Mouse (Mus musculus) lung, embryonic 14.5 days (tissue): Measurements from ENCODE around the gene Blvrb. TPM values are rescaled to one million over a fixed set of nuclear protein-coding genes. Genes with fewer than 3 reads are reported as not detected.

Experiments
- ATAC-seq: fragments of 200-750 bp; cut with Nextera tagmentation; 2 replicates; pipeline ENCODE4 v1.8.0; 2017; ENCODE audit warnings: mild to moderate bottlenecking, moderate TSS enrichment, moderate library complexity; ENCODE audit not compliant: insufficient read depth
- DNase-seq: peaks from one replicate; pipeline ENCODE4 v3.0.0-alpha.2; 2015
- H3K27ac ChIP-seq: fragments of 300-500 bp; sonication (generic); 2 replicates; pipeline ENCODE4 v1.5.1; 2014; ENCODE audit warnings: low read depth, mild to moderate bottlenecking, moderate library complexity
- H3K27me3 ChIP-seq: fragments of 300-500 bp; sonication (generic); 2 replicates; pipeline ENCODE4 v1.6.1; 2014; ENCODE audit warnings: low read length, control low read depth; ENCODE audit not compliant: insufficient read depth
- H3K36me3 ChIP-seq: fragments of 300-500 bp; sonication (generic); 2 replicates; pipeline ENCODE4 v1.6.1; 2014; ENCODE audit warnings: control low read depth; ENCODE audit not compliant: insufficient read depth
- H3K4me1 ChIP-seq: fragments of 300-500 bp; sonication (generic); 2 replicates; pipeline ENCODE4 v1.6.1; 2014; ENCODE audit warnings: antibody characterized with exemption, control low read depth; ENCODE audit not compliant: insufficient read depth
- H3K4me2 ChIP-seq: fragments of 300-500 bp; sonication (generic); 2 replicates; pipeline ENCODE4 v1.6.1; 2014; ENCODE audit warnings: mild to moderate bottlenecking
- H3K4me3 ChIP-seq: fragments of 300-500 bp; sonication (generic); 2 replicates; pipeline ENCODE4 v1.5.1; 2014; ENCODE audit warnings: low read depth, low read length
- H3K9ac ChIP-seq: fragments of 300-500 bp; sonication (generic); 2 replicates; pipeline ENCODE4 v1.6.1; 2014
- H3K9me3 ChIP-seq: fragments of 300-500 bp; sonication (generic); 2 replicates; pipeline ENCODE4 v1.6.1; 2016; ENCODE audit warnings: low read depth, low read length, control low read depth
- CTCF ChIP-seq: IDR thresholded peaks from 2 replicates; pipeline ENCODE4 v1.5.1; 2016; ENCODE audit warnings: antibody characterized with exemption, low read depth
- WGBS: fragments of 180-500 bp; shearing (Covaris S2); extraction: QIAGEN DNeasy Blood & Tissue Kit; methylation state at CpG from one replicate; pipeline ENCODE4 v1.1.7; 2014; 5-methylcytosine and 5-hydroxymethylcytosine counted together
- polyA plus RNA-seq: library from polyadenylated mRNA; unstranded; fragments of >200 nt; fragmentation: Nextera tagmentation; extraction: Ambion mirVana; gene quantifications from 2 replicates; pipeline ENCODE4 v1.2.1, GENCODE M21; 2014

Gene Blvrb
- polyA plus RNA-seq, 1 experiment from 2014 or later = 56.0 TPM

- Histone ChIP-seq H3K4me3 (no peak overlapping the region), H3K9ac (no peak overlapping the region), H3K36me3 (no peaks in the 10 kb centered on the region), H3K27me3 (no peaks in the 10 kb centered on the region), H3K9me3 (no peaks in the 10 kb centered on the region), H3K4me2 (no peak overlapping the region), H3K4me1 (peaks cover 8% of the 10 kb centered on the region; the same call in 1 of the 2 replicates), H3K27ac (no peak overlapping the region)
- no peak for ATAC-seq
- 81% methylated on average over 4 of the region's 4 CpGs for WGBS
- no peak for TF ChIP-seq CTCF
- no peak for DNase-seq
Measured at GRCm38 (mm10) chr7:27483860-27484259, 36.1 kb downstream of the Blvrb start.

DNA sequence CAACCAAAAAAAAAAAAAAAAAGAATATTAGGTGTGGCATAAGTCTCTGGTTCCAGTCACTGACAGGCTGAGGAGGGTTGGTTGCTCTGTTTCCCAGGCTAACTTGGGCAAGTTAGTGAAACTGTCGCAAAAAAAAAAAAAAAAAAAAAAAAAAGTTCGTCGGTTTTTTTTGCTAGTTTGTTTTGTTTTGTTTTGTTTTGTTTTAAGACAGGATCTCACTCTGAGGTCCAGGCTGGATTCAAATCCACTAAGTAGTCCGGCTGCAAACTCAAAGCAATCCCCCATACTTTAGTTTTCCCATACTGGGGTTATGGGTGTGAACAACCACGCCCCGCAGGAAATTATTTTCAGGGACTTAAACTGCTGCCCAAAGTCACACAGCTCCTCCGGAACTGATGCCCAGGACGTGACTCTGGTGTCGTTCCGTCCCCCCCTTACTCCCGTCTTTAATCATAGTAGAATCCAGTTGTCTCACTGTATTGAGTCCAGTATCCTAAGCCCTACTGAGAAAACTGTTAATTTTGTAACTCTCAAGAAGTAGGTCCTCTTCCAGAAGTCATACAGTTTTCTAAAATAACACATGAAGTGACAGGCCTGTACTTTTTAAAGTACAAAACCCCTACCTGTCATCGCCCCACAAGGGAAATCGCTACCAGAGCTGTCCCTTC, 38.5 kb downstream of the Blvrb start:
- ATAC-seq (no peak), DNase-seq (peak; percentile 74)
- H3K27me3 ChIP-seq = no peaks in the 10 kb centered on the region
- H3K9me3 ChIP-seq = no peaks in the 10 kb centered on the region
- H3K4me3 ChIP-seq = peak overlapping the region; percentile 76
- peak overlapping the region; percentile 97 for H3K27ac ChIP-seq
- H3K4me2 ChIP-seq = peak overlapping the region; percentile 83
- H3K4me1 ChIP-seq = peaks cover 4% of the 10 kb centered on the region; the same call in 1 of the 2 replicates
- no peak for TF ChIP-seq CTCF
- peak overlapping the region; percentile 17 for H3K9ac ChIP-seq
- H3K36me3 ChIP-seq = peaks cover 9% of the 10 kb centered on the region
- 3% methylated on average over 13 of the region's 13 CpGs for WGBS

- peak; percentile 61 for TF ChIP-seq CTCF
- peak within 1 kb of the TSS; percentile 97 for H3K27ac ChIP-seq
- no peaks in the 10 kb centered on the region for H3K27me3 ChIP-seq
- ATAC-seq (peak; percentile 92), DNase-seq (peak; percentile 100)
- H3K4me1 ChIP-seq = peaks cover 6% of the 10 kb centered on the region
- under 1% methylated on average over 80 of the region's 80 CpGs for WGBS
- peak within 1 kb of the TSS; percentile 76 for H3K4me3 ChIP-seq
- peak within 1 kb of the TSS; percentile 83 for H3K4me2 ChIP-seq
- H3K36me3 ChIP-seq = peaks cover 9% of the 10 kb centered on the region
- peak within 1 kb of the TSS; percentile 86 for H3K9ac ChIP-seq
- no peaks in the 10 kb centered on the region for H3K9me3 ChIP-seq
Measured at GRCm38 (mm10) chr7:27486770-27487697, 39.3 kb downstream of the Blvrb start, which contains the start of gene Sertad1. Gene Sertad1 (plus strand): TSS chr7:27486910.

- H3K4me1 ChIP-seq = peaks cover 6% of the 10 kb centered on the region
- peak overlapping the region; percentile 86 for H3K9ac ChIP-seq
- ATAC-seq = no peak
- WGBS = 0% methylated on average over 13 of the region's 13 CpGs
- H3K4me2 ChIP-seq = peak overlapping the region; percentile 83
- peak overlapping the region; percentile 97 for H3K27ac ChIP-seq
- H3K4me3 ChIP-seq = peak overlapping the region; percentile 76
- no peak for TF ChIP-seq CTCF
- H3K36me3 ChIP-seq = peaks cover 9% of the 10 kb centered on the region
- no peaks in the 10 kb centered on the region for H3K9me3 ChIP-seq
- DNase-seq = peak; percentile 55
- no peaks in the 10 kb centered on the region for H3K27me3 ChIP-seq
Measured at GRCm38 (mm10) chr7:27487740-27488268, 40.0 kb downstream of the Blvrb start.

DNA sequence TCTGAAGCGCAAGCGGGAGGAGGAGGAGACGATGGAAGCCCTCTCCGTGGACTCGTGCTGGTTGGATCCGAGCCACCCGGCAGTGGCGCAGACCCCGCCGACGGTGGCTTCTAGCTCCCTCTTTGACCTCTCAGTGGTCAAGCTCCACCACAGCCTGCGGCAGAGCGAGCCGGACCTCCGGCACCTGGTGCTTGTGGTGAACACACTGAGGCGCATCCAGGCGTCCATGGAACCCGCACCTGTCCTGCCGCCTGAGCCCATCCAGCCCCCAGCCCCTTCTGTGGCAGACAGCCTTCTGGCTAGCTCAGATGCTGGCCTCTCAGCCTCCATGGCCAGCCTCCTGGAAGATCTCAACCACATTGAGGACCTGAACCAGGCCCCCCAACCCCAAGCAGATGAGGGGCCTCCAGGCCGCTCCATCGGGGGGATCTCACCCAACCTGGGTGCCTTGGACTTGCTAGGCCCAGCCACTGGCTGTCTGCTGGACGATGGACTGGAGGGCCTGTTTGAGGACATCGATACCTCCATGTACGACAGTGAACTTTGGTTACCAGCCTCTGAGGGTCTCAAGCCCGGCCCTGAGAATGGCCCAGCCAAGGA, 41.6 kb downstream of the Blvrb start:
- TF ChIP-seq CTCF = no peak
- 90% methylated on average over 25 of the region's 25 CpGs for WGBS
- Histone ChIP-seq H3K4me3 (no peak overlapping the region), H3K9ac (no peak overlapping the region), H3K27ac (no peak overlapping the region), H3K4me2 (peak overlapping the region; percentile 55; the same call in 1 of the 2 replicates), H3K27me3 (no peaks in the 10 kb centered on the region), H3K4me1 (peaks cover 6% of the 10 kb centered on the region), H3K36me3 (peaks cover 9% of the 10 kb centered on the region), H3K9me3 (no peaks in the 10 kb centered on the region)
- ATAC-seq (no peak), DNase-seq (no peak)

- Histone ChIP-seq H3K36me3 (peaks cover 9% of the 10 kb centered on the region), H3K27ac (peak overlapping the region; percentile 85), H3K27me3 (no peaks in the 10 kb centered on the region), H3K4me3 (peak overlapping the region; percentile 31), H3K9me3 (no peaks in the 10 kb centered on the region), H3K4me1 (peaks cover 6% of the 10 kb centered on the region), H3K4me2 (peak overlapping the region; percentile 55), H3K9ac (peak overlapping the region; percentile 49)
- DNase-seq = no peak
- 23% methylated on average over 4 of the region's 4 CpGs for WGBS
- TF ChIP-seq CTCF = no peak
- no peak for ATAC-seq
Measured at GRCm38 (mm10) chr7:27490227-27490542, 42.4 kb downstream of the Blvrb start.
